Mouse (Mus musculus) megakaryocyte, embryonic 14.5 days (primary cell): ENCODE measurements around the gene Rtn4.

Experiments
- FLI1 ChIP-seq: IDR thresholded peaks from 2 replicates; pipeline ENCODE4 v1.6.1; 2012; ENCODE audit warnings: low read length, inconsistent platforms, mixed read lengths
- GATA1 ChIP-seq: IDR thresholded peaks from 3 replicates; pipeline ENCODE4 v1.6.1; 2012; ENCODE audit warnings: mixed read lengths, low read length, inconsistent platforms, borderline replicate concordance

DNA sequence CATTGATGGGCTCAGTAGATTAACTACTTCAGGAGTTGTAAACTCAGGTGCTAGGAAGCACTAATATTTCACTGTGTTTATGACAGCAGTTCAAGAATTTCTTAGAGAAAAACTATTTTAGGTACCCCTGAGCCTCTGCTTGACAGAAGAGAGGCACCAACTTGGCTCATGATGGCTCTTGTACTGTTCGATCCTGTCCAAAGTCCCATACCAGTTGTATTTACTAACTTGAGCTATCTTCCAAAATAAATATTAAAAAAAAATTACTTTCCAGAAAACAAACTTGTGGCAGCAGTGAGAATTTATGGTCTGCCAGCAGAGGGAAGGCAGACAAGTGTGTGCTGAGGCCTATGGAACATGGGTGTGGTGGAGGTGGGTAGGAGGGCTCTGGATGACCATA is 70.0 kb downstream of the Rtn4 start:
- TF ChIP-seq GATA1 (no peak), FLI1 (no peak)
